Mouse (Mus musculus) liver, postnatal 0 days (tissue): ENCODE data around the gene Basp1.

Source experiments
- CTCF ChIP-seq: sonication (generic); IDR thresholded peaks from 2 replicates; pipeline ENCODE4 v1.5.1; 2016; ENCODE audit warnings: antibody characterized with exemption, low read depth
- EP300 ChIP-seq: IDR thresholded peaks from 2 replicates; pipeline ENCODE4 v1.6.1; 2016; ENCODE audit warnings: antibody characterized with exemption, low read depth, mild to moderate bottlenecking

DNA sequence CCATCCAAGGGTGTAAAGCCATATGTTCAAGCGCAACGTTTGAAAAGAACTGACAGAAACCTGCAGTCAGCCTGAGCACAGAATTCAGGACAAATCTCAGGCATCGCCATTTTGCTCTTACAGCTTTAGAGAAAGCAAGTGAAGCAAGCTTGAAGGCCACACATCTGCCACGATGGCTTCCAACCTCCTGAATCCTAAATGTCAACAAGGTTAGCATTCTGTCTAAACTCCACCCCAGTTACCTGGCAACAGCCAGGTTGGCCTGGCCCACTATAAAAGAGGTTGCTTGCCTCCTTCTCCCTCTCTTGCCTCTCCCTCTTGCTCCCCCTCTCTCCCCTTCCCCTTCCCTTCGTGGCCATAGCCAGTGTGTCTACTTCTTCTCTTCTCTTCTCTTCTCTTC, 33.5 kb downstream of the Basp1 start:
- TF ChIP-seq CTCF (no peak), EP300 (no peak)
